Mouse (Mus musculus) ES-E14 (cell line): ENCODE results near the gene Plcb2.

Experiments used
- CHD2 ChIP-seq: IDR thresholded peaks from 2 replicates; pipeline ENCODE4 v1.6.1; 2014; ENCODE audit warnings: mild to moderate bottlenecking, low read depth, low read length, inconsistent platforms
- MAFK ChIP-seq: IDR thresholded peaks from 2 replicates; pipeline ENCODE4 v1.6.1; 2014; ENCODE audit warnings: mild to moderate bottlenecking, low read depth, low read length, inconsistent platforms; ENCODE audit not compliant: insufficient read depth
- ZC3H11A ChIP-seq: IDR thresholded peaks from 2 replicates; pipeline ENCODE4 v1.6.1; 2012; ENCODE audit warnings: low read depth, mild to moderate bottlenecking, inconsistent platforms, low read length, borderline replicate concordance

GRCm38 (mm10) chr2:118761906-118762783 is 33.9 kb upstream of the Plcb2 start, which contains the start of gene Ccdc9b:
- TF ChIP-seq MAFK: no peak
- no peak for TF ChIP-seq CHD2
- TF ChIP-seq ZC3H11A: no peak
